ENCODE assay signal across 7 mouse cellular contexts in the genomic region with DNA sequence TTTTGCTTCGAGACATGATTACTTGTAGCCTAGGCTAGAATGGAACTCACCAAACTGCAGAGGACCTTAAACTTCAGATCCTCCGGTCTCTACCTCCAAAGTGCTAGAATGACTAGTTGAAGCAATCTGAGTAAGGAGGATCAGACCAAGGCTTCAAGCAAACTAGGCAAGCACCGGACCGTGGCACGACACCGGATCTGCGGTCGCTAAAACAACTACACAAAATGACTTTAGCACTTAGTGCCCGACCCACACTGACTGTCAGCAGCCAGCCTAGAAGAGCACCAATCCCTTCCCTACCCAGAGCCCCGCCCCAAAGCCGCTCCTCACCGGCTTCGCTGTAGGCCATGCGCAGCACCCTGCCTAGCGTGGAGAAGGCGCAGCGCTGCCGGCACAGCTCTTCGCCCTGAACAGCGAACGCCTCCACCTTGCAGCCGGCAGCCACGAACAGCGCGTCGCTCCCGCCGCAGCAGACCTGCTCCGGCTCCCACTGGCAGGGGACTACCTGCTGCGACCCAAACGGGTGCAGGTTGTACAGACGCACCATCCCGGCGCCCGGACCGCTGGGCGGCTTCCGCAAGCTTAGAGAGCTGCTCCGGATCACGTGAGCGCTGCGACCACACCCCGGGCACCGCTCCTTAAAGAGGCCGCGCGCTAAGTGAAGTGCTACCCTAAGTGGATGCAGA. TPM values are rescaled to one million over a fixed set of nuclear protein-coding genes. Genes with fewer than 3 reads are reported as not detected.
A peak's percentile ranks its signal among the peaks of the same experiment; 100 is the strongest.
DNase-seq lines count a peak whose midpoint lies in the region; ATAC-seq lines count a peak whose summit lies in the region.

A gene (minus strand): TSS at position 597 of the 686 bp plus-strand sequence.

- peak within 1 kb of the TSS; percentile 48 for H3K9ac ChIP-seq in embryonic facial prominence, embryonic 12.5 days
- H3K9ac ChIP-seq in limb, embryonic 13.5 days = peak within 1 kb of the TSS; percentile 68
- peak within 1 kb of the TSS; percentile 80 for H3K9ac ChIP-seq in midbrain, embryonic 16.5 days (ENCODE audit: low read depth, low read length)

- whole genome bisulfite sequencing in embryonic facial prominence, embryonic 12.5 days = under 1% methylated on average over 47 of the region's 47 CpGs
- WGBS in limb, embryonic 13.5 days = under 1% methylated on average over 47 of the region's 47 CpGs
- under 1% methylated on average over 47 of the region's 47 CpGs for WGBS in midbrain, embryonic 16.5 days

- H3K27me3 ChIP-seq in embryonic facial prominence, embryonic 12.5 days = no peaks in the 10 kb centered on the region
- no peaks in the 10 kb centered on the region for H3K27me3 ChIP-seq in limb, embryonic 13.5 days
- no peaks in the 10 kb centered on the region for H3K27me3 ChIP-seq in midbrain, embryonic 16.5 days (ENCODE audit: control insufficient read depth, insufficient read depth, low read depth, low read length)

- peak within 1 kb of the TSS; percentile 80 for H3K4me3 ChIP-seq in embryonic facial prominence, embryonic 12.5 days
- peak within 1 kb of the TSS; percentile 80 for H3K4me3 ChIP-seq in limb, embryonic 13.5 days
- peak within 1 kb of the TSS; percentile 89 for H3K4me3 ChIP-seq in midbrain, embryonic 16.5 days (ENCODE audit: low read depth, low read length)

- peak within 1 kb of the TSS; percentile 61 for H3K4me2 ChIP-seq in embryonic facial prominence, embryonic 12.5 days (replicated peaks)
- peak within 1 kb of the TSS; percentile 73 for H3K4me2 ChIP-seq in limb, embryonic 13.5 days (replicated peaks)
- H3K4me2 ChIP-seq in midbrain, embryonic 16.5 days (ENCODE audit: low read length) = peak within 1 kb of the TSS; percentile 81

- no peak within 1 kb of the TSS for H3K27ac ChIP-seq in embryonic facial prominence, embryonic 12.5 days
- H3K27ac ChIP-seq in limb, embryonic 13.5 days = peak within 1 kb of the TSS; percentile 35; the same call in 1 of the 2 replicates
- H3K27ac ChIP-seq in midbrain, embryonic 16.5 days (ENCODE audit: low read length) = peak within 1 kb of the TSS; percentile 77

- no peaks in the 10 kb centered on the region for H3K36me3 ChIP-seq in embryonic facial prominence, embryonic 12.5 days
- no peaks in the 10 kb centered on the region for H3K36me3 ChIP-seq in limb, embryonic 13.5 days
- no peaks in the 10 kb centered on the region for H3K36me3 ChIP-seq in midbrain, embryonic 16.5 days (ENCODE audit: control insufficient read depth, insufficient read depth, low read length)

- no peaks in the 10 kb centered on the region for H3K4me1 ChIP-seq in embryonic facial prominence, embryonic 12.5 days
- peaks cover 9% of the 10 kb centered on the region for H3K4me1 ChIP-seq in limb, embryonic 13.5 days
- peaks cover 11% of the 10 kb centered on the region for H3K4me1 ChIP-seq in midbrain, embryonic 16.5 days (ENCODE audit: control insufficient read depth, insufficient read depth, low read length)

- peak; percentile 100 for ATAC-seq in embryonic facial prominence, embryonic 12.5 days (ENCODE audit: insufficient number of reproducible peaks, insufficient read depth, low FRiP score, low TSS enrichment)
- peak; percentile 99 for ATAC-seq in limb, embryonic 13.5 days (ENCODE audit: low FRiP score, low read depth)
- ATAC-seq in midbrain, embryonic 16.5 days = peak; percentile 99

- no peaks in the 10 kb centered on the region for H3K9me3 ChIP-seq in embryonic facial prominence, embryonic 12.5 days
- H3K9me3 ChIP-seq in limb, embryonic 13.5 days = no peaks in the 10 kb centered on the region
- no peaks in the 10 kb centered on the region for H3K9me3 ChIP-seq in midbrain, embryonic 16.5 days (replicated peaks; ENCODE audit: control insufficient read depth, low read length, poor library complexity, severe bottlenecking)

- DNase-seq in adrenal gland, postnatal 25 days = peak; percentile 85
- DNase-seq in heart, adult 18-20 months = peak; percentile 93
- DNase-seq in kidney, adult 8-10 months = peak; percentile 87 to 89
- peak; percentile 73 to 90 for DNase-seq in spleen, postnatal 10 days (ENCODE audit: low spot score in 2 of 2)

RNA-seq across cellular contexts. Expression of the gene that starts here (rescaled TPM):
- 16.1 and 18.1 TPM in 2 replicates for total RNA-seq in adrenal gland, postnatal 25 days (2021)
- polyA plus RNA-seq in embryonic facial prominence, embryonic 12.5 days (2016; fragmentation: Nextera tagmentation; extraction: Ambion mirVana) = 10.3 and 11.0 TPM in 2 replicates
- total RNA-seq in heart, adult 18-20 months (2021) = 1 to 10 TPM; 6.4 to 9.4 TPM
- polyA plus RNA-seq in limb, embryonic 13.5 days (2015; fragmentation: Nextera tagmentation; extraction: Ambion mirVana) = 9.5 and 10.0 TPM in 2 replicates
- polyA plus RNA-seq in midbrain, embryonic 16.5 days (2015; fragmentation: Nextera tagmentation; extraction: Ambion mirVana) = 12.3 and 12.5 TPM in 2 replicates
